Mouse (Mus musculus): ENCODE results near the gene Tpcn2. TPM values are rescaled to one million over a fixed set of nuclear protein-coding genes. Genes with fewer than 3 reads are reported as not detected.

The Tpcn2 gene
- polyA plus RNA-seq, 1 experiment from 2014 or later = 4.4 TPM

DNA sequence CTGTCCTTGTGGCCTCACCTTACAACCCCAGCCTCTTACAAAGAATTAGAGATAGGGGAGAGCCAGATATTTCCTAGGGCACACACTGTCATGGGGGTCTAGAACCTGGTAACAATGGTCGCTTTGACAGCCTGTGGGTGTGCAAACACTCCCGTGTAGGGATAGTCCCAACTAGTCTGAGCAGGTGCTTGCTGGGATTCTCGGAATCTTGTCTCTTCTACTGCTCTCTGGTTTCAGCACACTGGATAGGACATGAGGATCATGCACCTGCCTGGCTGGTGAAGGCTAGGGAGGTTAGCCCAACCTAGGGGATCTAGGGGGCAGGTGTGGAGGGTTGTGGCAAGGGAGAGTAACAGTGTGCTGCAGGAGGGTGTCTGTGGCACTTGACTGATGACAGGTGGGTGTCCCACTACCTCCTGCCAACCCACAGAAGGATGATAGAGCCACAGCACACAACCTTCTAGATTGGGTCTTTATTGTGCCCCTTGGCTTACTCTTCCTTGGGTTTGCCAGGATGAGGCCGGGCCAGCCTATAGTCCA, 78.4 kb downstream of the Tpcn2 start:
- H3K4me2 ChIP-seq (replicated peaks; ENCODE audit: low read depth, low read length) = no peak overlapping the region
- peak overlapping the region; percentile 95 for H3K27ac ChIP-seq (ENCODE audit: low read depth, low read length)
- peaks cover 5% of the 10 kb centered on the region for H3K9me3 ChIP-seq (ENCODE audit: control insufficient read depth, low read length)
- H3K9ac ChIP-seq (ENCODE audit: low read depth, low read length) = peak overlapping the region; percentile 68; the same call in 1 of the 2 replicates
- peak; percentile 12; the same call in 1 of the 2 replicates for ATAC-seq (ENCODE audit: low FRiP score, low TSS enrichment)
- H3K36me3 ChIP-seq (ENCODE audit: control insufficient read depth, insufficient read depth, low read length) = no peaks in the 10 kb centered on the region
- 87% methylated on average over 4 of the region's 4 CpGs for WGBS
- H3K4me1 ChIP-seq (ENCODE audit: control insufficient read depth, insufficient read depth, low read length) = peaks cover 16% of the 10 kb centered on the region
- no peaks in the 10 kb centered on the region for H3K27me3 ChIP-seq (ENCODE audit: control insufficient read depth, insufficient read depth, low read length)
- H3K4me3 ChIP-seq (ENCODE audit: low read length) = no peak overlapping the region

DNA sequence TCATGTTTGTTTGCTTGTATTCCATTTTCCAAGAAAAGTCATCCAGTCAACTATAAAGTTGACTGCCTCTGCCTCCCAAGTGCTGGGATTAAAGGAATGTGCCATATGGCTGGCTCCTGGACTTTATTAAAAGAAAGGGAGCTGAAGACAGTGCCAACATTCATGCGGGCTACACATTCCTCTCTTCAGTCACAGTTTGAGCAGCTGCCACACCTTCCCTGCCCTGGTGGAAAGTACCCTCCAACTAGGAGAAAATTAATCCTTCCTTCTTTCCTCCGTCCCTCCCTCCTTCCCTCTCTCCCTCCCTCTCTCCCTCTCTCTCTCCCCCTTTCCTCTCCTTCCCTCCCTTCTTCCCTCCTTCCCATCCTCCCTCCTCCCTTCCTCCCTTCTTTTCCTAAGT, 84.1 kb downstream of the Tpcn2 start:
- no peak overlapping the region for H3K27ac ChIP-seq (ENCODE audit: low read depth, low read length)
- WGBS = 76% methylated on average over 2 of the region's 2 CpGs
- ATAC-seq (ENCODE audit: low FRiP score, low TSS enrichment) = no peak

DNA sequence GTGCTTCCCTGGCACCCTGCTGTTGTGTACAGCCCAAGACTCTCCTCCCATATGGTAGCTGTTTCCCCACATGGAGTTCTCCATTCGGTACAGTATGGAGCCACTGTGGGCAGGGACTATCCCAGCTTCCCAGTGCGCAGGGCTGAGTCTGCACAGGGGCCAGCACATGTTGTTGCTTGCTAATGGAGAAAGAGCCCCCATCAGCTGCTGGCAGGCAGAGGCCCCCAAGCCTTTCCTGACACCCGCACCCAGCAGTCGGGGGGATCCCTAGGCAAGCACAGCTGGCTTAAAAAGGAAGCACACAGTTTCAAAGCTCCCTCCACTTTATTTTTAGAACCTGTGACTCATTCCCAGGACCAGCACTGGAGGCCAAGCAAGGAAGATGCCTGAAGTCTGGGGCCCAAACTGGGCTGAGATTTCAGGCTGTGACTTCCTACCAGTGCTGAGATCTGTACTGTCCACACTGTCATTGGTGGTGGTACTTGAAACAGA, 85.5 kb downstream of the Tpcn2 start:
- ATAC-seq (ENCODE audit: low FRiP score, low TSS enrichment) = no peak
- 56% methylated on average over 4 of the region's 4 CpGs for WGBS
- Histone ChIP-seq H3K4me1 (ENCODE audit: control insufficient read depth, insufficient read depth, low read length) (peaks cover 17% of the 10 kb centered on the region), H3K27me3 (ENCODE audit: control insufficient read depth, insufficient read depth, low read length) (no peaks in the 10 kb centered on the region), H3K9ac (ENCODE audit: low read depth, low read length) (no peak overlapping the region), H3K9me3 (ENCODE audit: control insufficient read depth, low read length) (peaks cover 5% of the 10 kb centered on the region), H3K36me3 (ENCODE audit: control insufficient read depth, insufficient read depth, low read length) (no peaks in the 10 kb centered on the region), H3K4me3 (ENCODE audit: low read length) (no peak overlapping the region), H3K4me2 (replicated peaks; ENCODE audit: low read depth, low read length) (no peak overlapping the region), H3K27ac (ENCODE audit: low read depth, low read length) (no peak overlapping the region; the same call in 1 of the 2 replicates)

More for the DNA sequence above, 84.1 kb downstream of the Tpcn2 start:
- no peak overlapping the region for H3K4me2 ChIP-seq (replicated peaks; ENCODE audit: low read depth, low read length)
- no peak overlapping the region for H3K9ac ChIP-seq (ENCODE audit: low read depth, low read length)
- H3K4me1 ChIP-seq (ENCODE audit: control insufficient read depth, insufficient read depth, low read length) = peaks cover 11% of the 10 kb centered on the region
- H3K4me3 ChIP-seq (ENCODE audit: low read length) = no peak overlapping the region
- no peaks in the 10 kb centered on the region for H3K27me3 ChIP-seq (ENCODE audit: control insufficient read depth, insufficient read depth, low read length)
- no peaks in the 10 kb centered on the region for H3K36me3 ChIP-seq (ENCODE audit: control insufficient read depth, insufficient read depth, low read length)
- peaks cover 5% of the 10 kb centered on the region for H3K9me3 ChIP-seq (ENCODE audit: control insufficient read depth, low read length)

DNA sequence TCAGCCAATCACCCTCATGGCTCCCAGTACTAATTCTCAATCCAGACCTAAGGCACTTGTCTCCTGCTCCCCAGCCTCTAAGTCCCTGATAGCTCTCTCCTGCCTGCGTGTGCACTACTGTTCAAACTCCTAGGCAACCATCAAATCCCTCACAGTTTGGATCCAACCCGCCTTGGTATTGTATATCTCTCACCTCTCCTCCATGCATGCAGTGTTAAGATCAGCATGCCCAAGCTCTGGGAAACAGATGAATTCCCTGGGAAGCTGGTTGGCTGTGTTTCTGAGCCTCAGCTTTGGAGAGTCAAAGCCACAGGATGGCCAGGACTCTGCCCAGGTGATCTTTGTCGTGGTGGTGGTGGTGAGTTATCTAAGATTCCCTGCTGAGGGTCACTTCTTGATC, 86.1 kb downstream of the Tpcn2 start:
- ATAC-seq (ENCODE audit: low FRiP score, low TSS enrichment) = no peak
- Histone ChIP-seq H3K4me1 (ENCODE audit: control insufficient read depth, insufficient read depth, low read length) (peaks cover 17% of the 10 kb centered on the region), H3K9ac (ENCODE audit: low read depth, low read length) (no peak overlapping the region), H3K9me3 (ENCODE audit: control insufficient read depth, low read length) (peaks cover 5% of the 10 kb centered on the region), H3K36me3 (ENCODE audit: control insufficient read depth, insufficient read depth, low read length) (no peaks in the 10 kb centered on the region), H3K4me3 (ENCODE audit: low read length) (no peak overlapping the region), H3K4me2 (replicated peaks; ENCODE audit: low read depth, low read length) (no peak overlapping the region), H3K27ac (ENCODE audit: low read depth, low read length) (no peak overlapping the region; the same call in 1 of the 2 replicates), H3K27me3 (ENCODE audit: control insufficient read depth, insufficient read depth, low read length) (no peaks in the 10 kb centered on the region)
- WGBS = 62% methylated on average over 3 of the region's 3 CpGs

DNA sequence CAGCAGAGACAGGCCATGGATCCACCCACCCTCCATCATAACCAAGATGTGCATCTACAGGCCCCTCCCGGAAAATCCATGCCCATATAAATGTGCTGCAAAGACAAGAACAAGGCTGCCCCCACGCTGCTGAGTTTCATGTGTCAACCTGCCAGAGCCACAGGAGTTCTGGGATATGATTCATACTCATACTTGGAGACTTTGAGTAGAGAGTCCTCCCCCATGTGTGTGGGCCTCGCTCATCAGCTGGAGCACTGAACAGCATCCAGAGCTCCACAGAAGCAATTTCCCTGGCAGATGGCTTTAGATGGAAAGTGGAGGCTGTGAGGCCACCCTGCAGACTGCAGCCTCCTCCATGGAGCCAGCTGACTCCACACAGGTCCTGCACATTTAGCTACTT, 86.8 kb downstream of the Tpcn2 start:
- no peak overlapping the region for H3K4me2 ChIP-seq (replicated peaks; ENCODE audit: low read depth, low read length)
- no peak overlapping the region for H3K9ac ChIP-seq (ENCODE audit: low read depth, low read length)
- ATAC-seq (ENCODE audit: low FRiP score, low TSS enrichment) = no peak
- peaks cover 17% of the 10 kb centered on the region for H3K4me1 ChIP-seq (ENCODE audit: control insufficient read depth, insufficient read depth, low read length)
- H3K4me3 ChIP-seq (ENCODE audit: low read length) = no peak overlapping the region
- H3K36me3 ChIP-seq (ENCODE audit: control insufficient read depth, insufficient read depth, low read length) = no peaks in the 10 kb centered on the region
- H3K27me3 ChIP-seq (ENCODE audit: control insufficient read depth, insufficient read depth, low read length) = no peaks in the 10 kb centered on the region
- no peak overlapping the region for H3K27ac ChIP-seq (ENCODE audit: low read depth, low read length)
- WGBS = 68% methylated on average over 3 of the region's 3 CpGs
- peaks cover 5% of the 10 kb centered on the region for H3K9me3 ChIP-seq (ENCODE audit: control insufficient read depth, low read length)

DNA sequence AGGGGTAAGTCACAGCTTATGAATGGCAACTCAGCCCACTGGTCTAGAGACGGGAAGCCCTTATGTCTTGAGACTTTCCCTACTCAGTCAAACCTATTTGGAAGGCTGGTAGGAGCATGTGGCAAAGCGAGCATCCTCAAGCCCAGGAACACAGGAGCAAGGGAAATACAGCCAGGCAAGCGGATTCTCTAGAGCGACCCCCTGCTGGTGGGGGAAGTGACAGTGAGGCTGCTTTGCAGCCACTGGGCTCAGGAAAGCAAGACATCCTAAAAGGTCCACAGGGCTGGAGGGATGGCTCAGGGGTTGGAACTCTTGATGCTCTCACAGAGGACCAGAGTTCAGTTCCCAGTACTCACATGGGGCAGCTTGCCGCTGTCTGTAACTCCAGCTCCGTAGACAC, 87.5 kb downstream of the Tpcn2 start:
- ATAC-seq (ENCODE audit: low FRiP score, low TSS enrichment) = no peak
- Histone ChIP-seq H3K27me3 (ENCODE audit: control insufficient read depth, insufficient read depth, low read length) (no peaks in the 10 kb centered on the region), H3K9me3 (ENCODE audit: control insufficient read depth, low read length) (peaks cover 3% of the 10 kb centered on the region), H3K36me3 (ENCODE audit: control insufficient read depth, insufficient read depth, low read length) (no peaks in the 10 kb centered on the region), H3K27ac (ENCODE audit: low read depth, low read length) (no peak overlapping the region), H3K4me1 (ENCODE audit: control insufficient read depth, insufficient read depth, low read length) (peaks cover 17% of the 10 kb centered on the region), H3K9ac (ENCODE audit: low read depth, low read length) (no peak overlapping the region), H3K4me2 (replicated peaks; ENCODE audit: low read depth, low read length) (no peak overlapping the region), H3K4me3 (ENCODE audit: low read length) (no peak overlapping the region)
- 95% methylated on average over 6 of the region's 6 CpGs for WGBS

DNA sequence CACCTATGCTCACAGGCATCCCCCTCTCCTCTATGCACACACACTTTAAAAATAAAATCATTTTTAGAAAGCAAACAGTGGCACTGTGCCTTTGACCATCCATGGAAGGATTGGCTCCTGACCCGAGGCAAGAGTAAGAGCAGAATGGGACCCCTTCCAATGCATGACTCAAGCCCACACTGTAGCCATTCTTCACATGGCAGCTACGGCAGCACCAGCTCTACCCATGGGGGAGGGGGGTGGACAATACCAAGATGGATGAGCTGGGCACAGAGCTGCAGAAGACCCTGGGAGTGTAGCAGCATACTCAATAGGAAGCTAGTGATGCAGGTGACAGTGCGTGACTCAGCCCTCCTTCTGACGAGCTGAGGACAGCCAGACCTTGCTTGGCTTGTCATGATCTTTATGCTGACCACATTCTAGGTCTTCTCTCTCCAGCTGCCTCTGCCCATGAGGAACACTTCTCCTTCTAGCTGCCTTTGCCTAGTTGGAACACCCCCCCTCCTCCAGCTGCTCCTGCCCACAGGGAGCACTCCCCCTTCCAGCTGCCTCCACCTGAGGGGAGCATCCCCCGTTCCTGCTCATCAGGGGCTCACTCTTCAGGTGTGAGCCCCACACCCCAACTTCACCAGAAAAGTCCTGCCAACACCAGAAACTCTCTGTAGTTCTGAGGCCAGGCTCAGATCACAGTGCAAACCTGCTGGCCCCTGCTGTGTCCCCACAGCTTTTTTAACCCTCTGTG, 88.5 kb downstream of the Tpcn2 start:
- Histone ChIP-seq H3K36me3 (ENCODE audit: control insufficient read depth, insufficient read depth, low read length) (no peaks in the 10 kb centered on the region), H3K4me1 (ENCODE audit: control insufficient read depth, insufficient read depth, low read length) (peaks cover 17% of the 10 kb centered on the region), H3K4me2 (replicated peaks; ENCODE audit: low read depth, low read length) (no peak overlapping the region), H3K9ac (ENCODE audit: low read depth, low read length) (no peak overlapping the region), H3K27ac (ENCODE audit: low read depth, low read length) (no peak overlapping the region), H3K27me3 (ENCODE audit: control insufficient read depth, insufficient read depth, low read length) (no peaks in the 10 kb centered on the region), H3K9me3 (ENCODE audit: control insufficient read depth, low read length) (no peaks in the 10 kb centered on the region), H3K4me3 (ENCODE audit: low read length) (no peak overlapping the region)
- ATAC-seq (ENCODE audit: low FRiP score, low TSS enrichment) = peak; percentile 16; the same call in 1 of the 2 replicates
- 66% methylated on average over 5 of the region's 5 CpGs for WGBS

DNA sequence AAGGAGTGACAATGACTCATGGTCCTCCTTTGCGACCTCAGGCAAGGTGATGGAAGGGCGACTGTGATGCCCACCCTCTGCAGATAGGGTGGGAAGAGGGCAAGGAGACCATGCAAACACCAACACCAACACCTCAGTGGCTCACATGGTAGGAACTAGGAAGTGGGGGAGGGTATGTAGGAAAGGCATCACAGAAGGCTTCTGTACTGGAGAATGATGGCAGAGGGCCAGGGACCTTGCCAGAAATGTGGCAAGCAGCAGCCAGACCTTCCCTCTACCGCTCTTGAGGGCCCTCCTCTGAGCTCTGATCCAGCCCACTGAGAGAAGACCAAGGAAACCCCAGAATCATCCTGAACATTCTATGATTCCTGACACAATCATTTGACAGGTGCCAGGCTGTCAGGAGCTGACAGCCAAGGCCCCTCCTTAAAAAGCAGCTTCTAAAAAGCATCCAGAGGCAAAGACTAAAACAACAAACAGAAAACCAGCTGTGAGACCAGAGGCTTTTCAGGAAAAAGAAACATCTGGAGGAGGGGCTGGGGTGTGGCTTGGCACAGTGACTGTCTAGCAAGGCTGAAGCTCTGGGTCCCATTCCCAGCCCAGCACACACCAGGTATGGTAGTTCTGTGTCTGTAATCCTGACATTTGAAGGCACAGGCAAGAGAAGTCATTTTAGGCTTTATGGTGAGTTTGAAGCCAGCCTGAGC, 89.2 kb downstream of the Tpcn2 start:
- H3K4me1 ChIP-seq (ENCODE audit: control insufficient read depth, insufficient read depth, low read length) = peaks cover 17% of the 10 kb centered on the region
- no peak overlapping the region for H3K4me2 ChIP-seq (replicated peaks; ENCODE audit: low read depth, low read length)
- ATAC-seq (ENCODE audit: low FRiP score, low TSS enrichment) = no peak
- H3K4me3 ChIP-seq (ENCODE audit: low read length) = no peak overlapping the region
- no peaks in the 10 kb centered on the region for H3K36me3 ChIP-seq (ENCODE audit: control insufficient read depth, insufficient read depth, low read length)
- H3K27ac ChIP-seq (ENCODE audit: low read depth, low read length) = 0 out of 2 replicates have a peak overlapping the region, but pooled peaks have one; percentile 1
- WGBS = 65% methylated on average over 3 of the region's 3 CpGs
- H3K9me3 ChIP-seq (ENCODE audit: control insufficient read depth, low read length) = no peaks in the 10 kb centered on the region
- no peak overlapping the region for H3K9ac ChIP-seq (ENCODE audit: low read depth, low read length)
- no peaks in the 10 kb centered on the region for H3K27me3 ChIP-seq (ENCODE audit: control insufficient read depth, insufficient read depth, low read length)

DNA sequence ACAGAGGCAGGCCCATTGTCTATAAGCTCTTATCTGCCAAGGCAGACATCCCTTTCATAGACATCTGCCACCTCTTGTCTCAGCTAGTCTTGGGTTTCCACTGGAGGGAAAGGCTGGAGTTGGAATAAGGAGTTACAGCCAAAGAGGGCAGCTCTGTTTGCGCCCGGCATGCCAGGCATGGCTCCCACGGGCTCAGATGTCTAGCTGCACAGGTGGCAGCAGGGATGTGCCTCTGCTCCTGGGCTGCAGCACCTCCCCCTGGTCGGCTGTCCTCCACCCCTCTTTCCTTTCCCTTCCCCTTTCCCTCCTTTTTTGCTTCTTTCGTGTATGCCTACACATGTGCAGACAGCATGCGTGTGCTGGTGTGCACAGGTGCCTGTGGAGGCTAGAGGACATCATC, 91.0 kb downstream of the Tpcn2 start:
- Histone ChIP-seq H3K36me3 (ENCODE audit: control insufficient read depth, insufficient read depth, low read length) (no peaks in the 10 kb centered on the region), H3K4me3 (ENCODE audit: low read length) (no peak overlapping the region), H3K27me3 (ENCODE audit: control insufficient read depth, insufficient read depth, low read length) (no peaks in the 10 kb centered on the region), H3K4me1 (ENCODE audit: control insufficient read depth, insufficient read depth, low read length) (peaks cover 12% of the 10 kb centered on the region; the same call in 1 of the 2 replicates), H3K9me3 (ENCODE audit: control insufficient read depth, low read length) (no peaks in the 10 kb centered on the region), H3K4me2 (replicated peaks; ENCODE audit: low read depth, low read length) (no peak overlapping the region), H3K9ac (ENCODE audit: low read depth, low read length) (no peak overlapping the region), H3K27ac (ENCODE audit: low read depth, low read length) (no peak overlapping the region)
- WGBS = 77% methylated on average over 6 of the region's 6 CpGs
- ATAC-seq (ENCODE audit: low FRiP score, low TSS enrichment) = peak; percentile 18; the same call in 1 of the 2 replicates
